Mouse (Mus musculus) hindbrain, embryonic 11.5 days (tissue): ENCODE measurements at regions not wholly inside any gene's neighbourhood (a gene's known extent, or its start where the extent isn't known, plus 50 kb on each side); places are given as distances from the start of the nearest gene placed in this dataset.
A peak's percentile ranks its signal among the peaks of the same experiment; 100 is the strongest.

ENCODE experiments used
- ATAC-seq: fragments of 200-750 bp; cut with Nextera tagmentation; 2 replicates; pipeline ENCODE4 v1.8.0; 2017; ENCODE audit warnings: mild to moderate bottlenecking, moderate TSS enrichment, moderate library complexity; ENCODE audit not compliant: low FRiP score
- DNase-seq: peaks from one replicate; pipeline ENCODE4 v3.0.0-alpha.2; 2015; ENCODE audit warnings: low spot score
- H3K27ac ChIP-seq: fragments of 300-500 bp; sonication (generic); 2 replicates; pipeline ENCODE4 v1.5.1; 2014; ENCODE audit warnings: mild to moderate bottlenecking, low read depth, low read length
- H3K27me3 ChIP-seq: fragments of 300-500 bp; sonication (generic); 2 replicates; pipeline ENCODE4 v1.6.1; 2014; ENCODE audit warnings: mild to moderate bottlenecking, low read length, moderate library complexity, mixed read lengths; ENCODE audit not compliant: control insufficient read depth, insufficient read depth
- H3K36me3 ChIP-seq: fragments of 300-500 bp; sonication (generic); 2 replicates; pipeline ENCODE4 v1.6.1; 2014; ENCODE audit warnings: mild to moderate bottlenecking, low read length, moderate library complexity, mixed read lengths; ENCODE audit not compliant: control insufficient read depth, insufficient read depth
- H3K4me1 ChIP-seq: fragments of 300-500 bp; sonication (generic); replicated peaks from 2 replicates; pipeline ENCODE4 v1.6.1; 2014; ENCODE audit warnings: low read length, mixed read lengths; ENCODE audit not compliant: control insufficient read depth, insufficient read depth
- H3K4me2 ChIP-seq: fragments of 300-500 bp; sonication (generic); replicated peaks from 2 replicates; pipeline ENCODE4 v1.6.1; 2014; ENCODE audit warnings: mild to moderate bottlenecking, low read depth, low read length
- H3K4me3 ChIP-seq: fragments of 300-500 bp; sonication (generic); 2 replicates; pipeline ENCODE4 v1.5.1; 2014; ENCODE audit warnings: low read depth, low read length
- H3K9ac ChIP-seq: fragments of 300-500 bp; sonication (generic); 2 replicates; pipeline ENCODE4 v1.6.1; 2014; ENCODE audit warnings: low read depth, low read length
- H3K9me3 ChIP-seq: fragments of 300-500 bp; sonication (generic); 2 replicates; pipeline ENCODE4 v1.6.1; 2016; ENCODE audit warnings: low read length; ENCODE audit not compliant: control insufficient read depth
- WGBS: fragments of 180-500 bp; shearing (Covaris S2); extraction: QIAGEN DNeasy Blood & Tissue Kit; methylation state at CpG from one replicate; pipeline ENCODE4 v1.1.7; 2014; 5-methylcytosine and 5-hydroxymethylcytosine counted together

- Histone ChIP-seq H3K36me3 (no peaks in the 10 kb centered on the region), H3K4me3 (no peak overlapping the region), H3K27ac (no peak overlapping the region), H3K9me3 (no peaks in the 10 kb centered on the region), H3K9ac (no peak overlapping the region), H3K4me1 (no peaks in the 10 kb centered on the region), H3K4me2 (no peak overlapping the region), H3K27me3 (no peaks in the 10 kb centered on the region)
- WGBS, result 80% methylated on average over 7 of the region's 7 CpGs
- ATAC-seq, result no peak
- no peak for DNase-seq
Observed at GRCm38 (mm10) chr2:134730547-134730946, 55.3 kb upstream of the Plcb1 start.

DNA sequence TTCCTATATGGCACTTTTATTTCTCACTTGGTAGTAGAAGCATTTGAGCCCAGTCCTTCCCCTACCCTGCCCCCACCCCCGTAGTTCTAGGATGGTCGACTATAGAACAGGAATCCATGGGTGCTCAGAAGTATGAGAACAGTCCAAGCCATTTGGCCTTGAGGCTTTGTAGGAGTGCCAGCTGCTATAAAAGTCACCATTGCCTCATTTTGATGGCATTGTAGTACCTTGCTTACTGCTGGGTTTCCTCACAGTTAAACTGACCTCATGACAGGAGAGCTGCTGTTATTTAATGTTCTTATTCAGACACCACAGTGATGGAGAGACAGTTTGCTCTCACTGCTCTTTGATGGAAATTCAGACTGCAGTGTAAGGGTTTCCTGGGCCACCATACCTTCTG lies 59.2 kb upstream of the Plcb1 start:
- no peak overlapping the region for H3K27ac ChIP-seq
- 83% methylated on average over 2 of the region's 2 CpGs for WGBS
- no peak overlapping the region for H3K9ac ChIP-seq
- H3K4me3 ChIP-seq, result no peak overlapping the region
- H3K27me3 ChIP-seq, result no peaks in the 10 kb centered on the region
- ATAC-seq (no peak), DNase-seq (no peak)
- no peaks in the 10 kb centered on the region for H3K9me3 ChIP-seq
- H3K4me1 ChIP-seq, result no peaks in the 10 kb centered on the region
- H3K4me2 ChIP-seq, result no peak overlapping the region
- no peaks in the 10 kb centered on the region for H3K36me3 ChIP-seq

DNA sequence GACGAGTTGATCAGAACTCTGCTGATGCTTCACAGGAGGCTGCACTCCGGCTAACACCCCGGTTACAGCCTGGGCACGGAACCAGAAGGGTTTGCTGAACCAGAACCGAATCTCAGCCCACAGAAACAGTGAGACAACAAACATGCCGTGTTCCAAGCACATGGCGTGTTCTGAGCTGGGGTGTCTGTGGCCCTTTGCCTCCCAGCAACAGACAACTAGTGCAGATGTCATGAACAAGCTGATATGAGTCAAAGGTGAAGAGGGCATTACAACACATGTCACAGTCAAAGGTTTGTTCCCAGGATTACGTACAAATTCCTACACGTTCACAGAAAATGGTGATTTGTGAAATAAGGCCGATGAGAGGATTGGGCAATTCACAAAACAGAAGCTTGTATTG lies 61.8 kb upstream of the Plcb1 start:
- Histone ChIP-seq H3K4me2 (no peak overlapping the region), H3K36me3 (no peaks in the 10 kb centered on the region), H3K9me3 (no peaks in the 10 kb centered on the region), H3K27ac (no peak overlapping the region), H3K4me1 (no peaks in the 10 kb centered on the region), H3K27me3 (no peaks in the 10 kb centered on the region), H3K9ac (no peak overlapping the region), H3K4me3 (no peak overlapping the region)
- 76% methylated on average over 10 of the region's 10 CpGs for WGBS
- DNase-seq (no peak), ATAC-seq (no peak)

DNA sequence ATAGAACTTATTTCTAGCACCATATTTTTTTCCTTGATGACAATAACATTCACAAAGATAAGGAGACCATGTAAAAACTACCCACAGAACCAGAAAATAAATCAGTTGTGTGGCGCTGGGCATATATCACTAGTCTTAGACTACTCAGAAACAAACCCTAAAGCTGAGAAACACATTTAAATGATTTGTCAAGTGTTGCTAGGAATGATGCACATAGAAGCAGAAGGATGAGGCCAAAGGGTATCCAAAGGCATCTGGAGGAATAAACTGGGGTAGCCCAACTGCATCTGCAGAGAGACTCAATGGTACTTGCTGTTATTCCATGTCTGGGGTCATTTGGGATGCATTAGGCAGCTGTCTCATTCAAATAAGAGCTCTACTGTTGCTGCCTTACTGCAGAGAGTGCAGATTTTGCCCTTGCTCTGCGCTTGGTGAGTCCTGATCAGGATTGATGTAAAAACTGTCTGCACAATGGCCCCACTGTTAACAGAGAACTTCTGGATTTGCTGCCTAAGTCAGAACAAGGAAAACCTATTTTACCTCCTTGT lies 68.0 kb upstream of the Plcb1 start:
- no peak for ATAC-seq

GRCm38 (mm10) chr2:134716531-134716930 lies 69.3 kb upstream of the Plcb1 start:
- ATAC-seq (no peak), DNase-seq (no peak)
- H3K27me3 ChIP-seq, result no peaks in the 10 kb centered on the region
- no peak overlapping the region for H3K4me3 ChIP-seq
- H3K27ac ChIP-seq, result no peak overlapping the region
- H3K36me3 ChIP-seq, result no peaks in the 10 kb centered on the region
- no peak overlapping the region for H3K4me2 ChIP-seq
- no peaks in the 10 kb centered on the region for H3K9me3 ChIP-seq
- H3K9ac ChIP-seq, result no peak overlapping the region
- WGBS, result 96% methylated on average over 1 of the region's 1 CpGs
- H3K4me1 ChIP-seq, result no peaks in the 10 kb centered on the region

More for the DNA sequence above, 68.0 kb upstream of the Plcb1 start:
- DNase-seq, result peak; percentile 3
- WGBS, result 88% methylated on average over 2 of the region's 2 CpGs
- Histone ChIP-seq H3K4me1 (no peaks in the 10 kb centered on the region), H3K4me3 (no peak overlapping the region), H3K27me3 (no peaks in the 10 kb centered on the region), H3K9me3 (no peaks in the 10 kb centered on the region), H3K9ac (no peak overlapping the region), H3K4me2 (no peak overlapping the region), H3K36me3 (no peaks in the 10 kb centered on the region), H3K27ac (no peak overlapping the region)

DNA sequence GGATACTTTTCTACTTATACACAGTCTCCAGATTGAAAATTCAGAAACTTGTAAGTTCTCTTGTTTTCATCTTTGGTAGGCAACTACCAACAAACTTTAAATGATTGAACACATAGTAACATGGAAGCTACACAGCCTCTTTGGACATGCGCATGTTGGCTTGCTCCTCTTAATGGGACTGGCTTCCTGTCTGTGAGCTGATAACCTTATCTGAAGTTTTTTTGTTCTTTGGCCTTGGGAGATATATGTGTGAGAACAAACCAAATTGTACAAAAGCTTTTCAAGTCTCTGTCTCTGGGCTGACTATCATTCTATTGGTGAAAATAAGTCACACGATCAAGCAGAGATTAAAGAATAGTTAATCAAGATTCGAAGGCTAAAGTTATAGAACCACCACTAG lies 70.1 kb upstream of the Tmx4 start:
- WGBS, result 91% methylated on average over 3 of the region's 3 CpGs

GRCm38 (mm10) chr2:134708754-134709153 lies 64.8 kb upstream of the Tmx4 start:
- DNase-seq (no peak), ATAC-seq (no peak)
- Histone ChIP-seq H3K4me2 (no peak overlapping the region), H3K9me3 (no peaks in the 10 kb centered on the region), H3K27ac (no peak overlapping the region), H3K4me3 (no peak overlapping the region), H3K36me3 (no peaks in the 10 kb centered on the region), H3K9ac (no peak overlapping the region), H3K27me3 (no peaks in the 10 kb centered on the region), H3K4me1 (no peaks in the 10 kb centered on the region)
- 81% methylated on average over 1 of the region's 1 CpGs for WGBS

More for the DNA sequence above, 70.1 kb upstream of the Tmx4 start:
- Histone ChIP-seq H3K4me3 (no peak overlapping the region), H3K4me1 (no peaks in the 10 kb centered on the region), H3K27me3 (no peaks in the 10 kb centered on the region), H3K4me2 (no peak overlapping the region), H3K36me3 (no peaks in the 10 kb centered on the region), H3K9me3 (no peaks in the 10 kb centered on the region), H3K27ac (no peak overlapping the region), H3K9ac (no peak overlapping the region)
- DNase-seq (no peak), ATAC-seq (no peak)

DNA sequence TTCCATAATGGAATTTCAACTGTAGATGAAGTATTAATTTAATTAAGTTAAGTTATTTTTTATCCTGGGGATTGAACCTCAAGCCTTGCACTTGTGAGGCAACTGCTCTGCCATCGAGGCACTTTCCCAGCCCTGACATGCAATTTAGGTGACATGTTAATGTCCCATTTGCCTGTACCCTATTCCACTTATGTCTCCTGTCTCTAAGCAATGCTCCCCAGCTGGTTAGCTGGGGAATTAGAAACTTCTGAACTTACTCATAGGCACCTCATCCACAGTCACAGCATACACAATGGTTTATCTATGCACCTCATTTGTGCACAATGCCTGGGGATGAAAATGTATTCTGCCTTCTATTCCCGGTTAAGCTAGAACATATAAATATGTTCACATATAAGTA lies 59.1 kb upstream of the Tmx4 start:
- Histone ChIP-seq H3K27me3 (no peaks in the 10 kb centered on the region), H3K4me2 (no peak overlapping the region), H3K36me3 (no peaks in the 10 kb centered on the region), H3K4me3 (no peak overlapping the region), H3K27ac (no peak overlapping the region), H3K9me3 (no peaks in the 10 kb centered on the region), H3K4me1 (no peaks in the 10 kb centered on the region), H3K9ac (no peak overlapping the region)
- DNase-seq, result no peak
- no peak for ATAC-seq
- 85% methylated on average over 2 of the region's 2 CpGs for WGBS

DNA sequence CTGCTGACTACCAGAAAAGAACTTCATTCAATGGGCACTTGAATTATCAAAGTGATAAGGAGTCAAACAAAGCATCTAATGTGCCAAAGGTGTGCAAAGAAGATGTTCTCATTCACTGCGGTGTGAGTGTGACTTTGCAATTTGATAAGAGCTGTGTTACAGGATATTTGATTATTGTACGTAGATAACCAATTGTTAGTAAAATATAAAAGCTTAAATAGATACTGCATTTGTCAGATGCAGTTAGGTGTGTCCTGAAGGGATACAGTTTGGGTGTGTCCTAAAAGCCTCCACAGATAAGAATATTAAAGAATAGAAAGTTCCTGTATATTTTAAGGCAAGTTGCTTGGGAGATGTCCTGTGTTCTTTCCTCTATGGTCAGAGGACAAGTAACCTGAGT lies 53.5 kb upstream of the Tmx4 start:
- H3K27me3 ChIP-seq, result no peaks in the 10 kb centered on the region
- WGBS, result 92% methylated on average over 2 of the region's 2 CpGs
- no peak overlapping the region for H3K4me2 ChIP-seq
- ATAC-seq (no peak), DNase-seq (no peak)
- no peak overlapping the region for H3K4me3 ChIP-seq
- H3K36me3 ChIP-seq, result no peaks in the 10 kb centered on the region
- no peak overlapping the region for H3K9ac ChIP-seq
- no peak overlapping the region for H3K27ac ChIP-seq
- H3K4me1 ChIP-seq, result no peaks in the 10 kb centered on the region
- H3K9me3 ChIP-seq, result no peaks in the 10 kb centered on the region
